Mouse (Mus musculus): ENCODE results near the gene Ptafr. TPM values are rescaled to one million over a fixed set of nuclear protein-coding genes. Genes with fewer than 3 reads are reported as not detected.

Ptafr gene
- polyA plus RNA-seq, 1 experiment from 2014 or later: 0.11 TPM

- DNase-seq (ENCODE audit: low spot score) (no peak), ATAC-seq (ENCODE audit: insufficient number of reproducible peaks, low FRiP score, low TSS enrichment, low read depth) (no peak)
- Histone ChIP-seq H3K9ac (ENCODE audit: low read length) (no peak overlapping the region), H3K36me3 (ENCODE audit: control insufficient read depth, insufficient read depth, low read length) (no peaks in the 10 kb centered on the region), H3K9me3 (ENCODE audit: control insufficient read depth, low read length) (no peaks in the 10 kb centered on the region), H3K27ac (replicated peaks; ENCODE audit: low read depth, low read length) (no peak overlapping the region), H3K4me1 (ENCODE audit: control insufficient read depth, insufficient read depth, low read length) (no peaks in the 10 kb centered on the region), H3K4me3 (ENCODE audit: low read depth, low read length) (no peak overlapping the region), H3K27me3 (ENCODE audit: control insufficient read depth, insufficient read depth, low read length) (no peaks in the 10 kb centered on the region), H3K4me2 (ENCODE audit: low read depth, severe bottlenecking) (no peak overlapping the region)
- 87% methylated on average over 5 of the region's 5 CpGs for WGBS
These were observed 5.2 kb downstream of the Ptafr start for GRCm38 (mm10) chr4:132569115-132569514.

GRCm38 (mm10) chr4:132571190-132571589 lies 7.3 kb downstream of the Ptafr start:
- ATAC-seq (ENCODE audit: insufficient number of reproducible peaks, low FRiP score, low TSS enrichment, low read depth): no peak
- DNase-seq (ENCODE audit: low spot score): no peak
- Histone ChIP-seq H3K4me3 (ENCODE audit: low read depth, low read length) (no peak overlapping the region), H3K9ac (ENCODE audit: low read length) (no peak overlapping the region), H3K4me1 (ENCODE audit: control insufficient read depth, insufficient read depth, low read length) (no peaks in the 10 kb centered on the region), H3K27ac (replicated peaks; ENCODE audit: low read depth, low read length) (no peak overlapping the region), H3K9me3 (ENCODE audit: control insufficient read depth, low read length) (no peaks in the 10 kb centered on the region), H3K36me3 (ENCODE audit: control insufficient read depth, insufficient read depth, low read length) (no peaks in the 10 kb centered on the region), H3K4me2 (ENCODE audit: low read depth, severe bottlenecking) (no peak overlapping the region), H3K27me3 (ENCODE audit: control insufficient read depth, insufficient read depth, low read length) (no peaks in the 10 kb centered on the region)
- 85% methylated on average over 9 of the region's 9 CpGs for WGBS

GRCm38 (mm10) chr4:132573327-132573726 lies 9.5 kb downstream of the Ptafr start:
- no peak for ATAC-seq (ENCODE audit: insufficient number of reproducible peaks, low FRiP score, low TSS enrichment, low read depth)
- Histone ChIP-seq H3K9me3 (ENCODE audit: control insufficient read depth, low read length) (no peaks in the 10 kb centered on the region), H3K4me3 (ENCODE audit: low read depth, low read length) (no peak overlapping the region), H3K9ac (ENCODE audit: low read length) (no peak overlapping the region), H3K36me3 (ENCODE audit: control insufficient read depth, insufficient read depth, low read length) (no peaks in the 10 kb centered on the region), H3K27me3 (ENCODE audit: control insufficient read depth, insufficient read depth, low read length) (no peaks in the 10 kb centered on the region), H3K27ac (replicated peaks; ENCODE audit: low read depth, low read length) (no peak overlapping the region), H3K4me1 (ENCODE audit: control insufficient read depth, insufficient read depth, low read length) (no peaks in the 10 kb centered on the region), H3K4me2 (ENCODE audit: low read depth, severe bottlenecking) (no peak overlapping the region)
- 61% methylated on average over 11 of the region's 11 CpGs for WGBS
- DNase-seq (ENCODE audit: low spot score): no peak

- Histone ChIP-seq H3K4me2 (ENCODE audit: low read depth, severe bottlenecking) (no peak overlapping the region), H3K4me3 (ENCODE audit: low read depth, low read length) (no peak overlapping the region), H3K27ac (replicated peaks; ENCODE audit: low read depth, low read length) (no peak overlapping the region), H3K9me3 (ENCODE audit: control insufficient read depth, low read length) (no peaks in the 10 kb centered on the region), H3K9ac (ENCODE audit: low read length) (no peak overlapping the region), H3K4me1 (ENCODE audit: control insufficient read depth, insufficient read depth, low read length) (no peaks in the 10 kb centered on the region), H3K27me3 (ENCODE audit: control insufficient read depth, insufficient read depth, low read length) (no peaks in the 10 kb centered on the region), H3K36me3 (ENCODE audit: control insufficient read depth, insufficient read depth, low read length) (no peaks in the 10 kb centered on the region)
- 91% methylated on average over 1 of the region's 1 CpGs for WGBS
- DNase-seq (ENCODE audit: low spot score) (no peak), ATAC-seq (ENCODE audit: insufficient number of reproducible peaks, low FRiP score, low TSS enrichment, low read depth) (no peak)
These were observed 11.0 kb downstream of the Ptafr start for GRCm38 (mm10) chr4:132574809-132575347.

- Histone ChIP-seq H3K36me3 (ENCODE audit: control insufficient read depth, insufficient read depth, low read length) (no peaks in the 10 kb centered on the region), H3K27me3 (ENCODE audit: control insufficient read depth, insufficient read depth, low read length) (no peaks in the 10 kb centered on the region), H3K9me3 (ENCODE audit: control insufficient read depth, low read length) (no peaks in the 10 kb centered on the region; the same call in 1 of the 2 replicates), H3K9ac (ENCODE audit: low read length) (no peak overlapping the region), H3K4me1 (ENCODE audit: control insufficient read depth, insufficient read depth, low read length) (no peaks in the 10 kb centered on the region), H3K4me2 (ENCODE audit: low read depth, severe bottlenecking) (no peak overlapping the region), H3K4me3 (ENCODE audit: low read depth, low read length) (no peak overlapping the region), H3K27ac (replicated peaks; ENCODE audit: low read depth, low read length) (no peak overlapping the region)
- WGBS: 66% methylated on average over 3 of the region's 3 CpGs
- DNase-seq (ENCODE audit: low spot score) (no peak), ATAC-seq (ENCODE audit: insufficient number of reproducible peaks, low FRiP score, low TSS enrichment, low read depth) (no peak)
These were observed 19.9 kb downstream of the Ptafr start for GRCm38 (mm10) chr4:132583781-132584180.

- Histone ChIP-seq H3K36me3 (ENCODE audit: control insufficient read depth, insufficient read depth, low read length) (no peaks in the 10 kb centered on the region), H3K27me3 (ENCODE audit: control insufficient read depth, insufficient read depth, low read length) (no peaks in the 10 kb centered on the region), H3K4me3 (ENCODE audit: low read depth, low read length) (no peak overlapping the region), H3K27ac (replicated peaks; ENCODE audit: low read depth, low read length) (no peak overlapping the region), H3K4me1 (ENCODE audit: control insufficient read depth, insufficient read depth, low read length) (no peaks in the 10 kb centered on the region), H3K4me2 (ENCODE audit: low read depth, severe bottlenecking) (no peak overlapping the region), H3K9ac (ENCODE audit: low read length) (no peak overlapping the region), H3K9me3 (ENCODE audit: control insufficient read depth, low read length) (no peaks in the 10 kb centered on the region; the same call in 1 of the 2 replicates)
- ATAC-seq (ENCODE audit: insufficient number of reproducible peaks, low FRiP score, low TSS enrichment, low read depth): no peak
- DNase-seq (ENCODE audit: low spot score): no peak
- WGBS: 90% methylated on average over 2 of the region's 2 CpGs
These were observed 21.1 kb downstream of the Ptafr start for GRCm38 (mm10) chr4:132584975-132585374.

- no peak overlapping the region for H3K27ac ChIP-seq (replicated peaks; ENCODE audit: low read depth, low read length)
- ATAC-seq (ENCODE audit: insufficient number of reproducible peaks, low FRiP score, low TSS enrichment, low read depth): no peak
- WGBS: 95% methylated on average over 4 of the region's 4 CpGs
- DNase-seq (ENCODE audit: low spot score): no peak
- H3K4me2 ChIP-seq (ENCODE audit: low read depth, severe bottlenecking): no peak overlapping the region
- H3K4me3 ChIP-seq (ENCODE audit: low read depth, low read length): no peak overlapping the region
- H3K4me1 ChIP-seq (ENCODE audit: control insufficient read depth, insufficient read depth, low read length): no peaks in the 10 kb centered on the region
- no peak overlapping the region for H3K9ac ChIP-seq (ENCODE audit: low read length)
- no peaks in the 10 kb centered on the region for H3K27me3 ChIP-seq (ENCODE audit: control insufficient read depth, insufficient read depth, low read length)
- no peaks in the 10 kb centered on the region for H3K36me3 ChIP-seq (ENCODE audit: control insufficient read depth, insufficient read depth, low read length)
- no peaks in the 10 kb centered on the region for H3K9me3 ChIP-seq (ENCODE audit: control insufficient read depth, low read length)
These were observed 22.4 kb downstream of the Ptafr start for GRCm38 (mm10) chr4:132586282-132586681.

GRCm38 (mm10) chr4:132588512-132588911 lies 24.6 kb downstream of the Ptafr start:
- Histone ChIP-seq H3K9ac (ENCODE audit: low read length) (no peak overlapping the region), H3K36me3 (ENCODE audit: control insufficient read depth, insufficient read depth, low read length) (no peaks in the 10 kb centered on the region), H3K27me3 (ENCODE audit: control insufficient read depth, insufficient read depth, low read length) (no peaks in the 10 kb centered on the region), H3K9me3 (ENCODE audit: control insufficient read depth, low read length) (no peaks in the 10 kb centered on the region), H3K4me1 (ENCODE audit: control insufficient read depth, insufficient read depth, low read length) (no peaks in the 10 kb centered on the region), H3K27ac (replicated peaks; ENCODE audit: low read depth, low read length) (no peak overlapping the region), H3K4me3 (ENCODE audit: low read depth, low read length) (no peak overlapping the region), H3K4me2 (ENCODE audit: low read depth, severe bottlenecking) (no peak overlapping the region)
- 79% methylated on average over 3 of the region's 3 CpGs for WGBS
- no peak for ATAC-seq (ENCODE audit: insufficient number of reproducible peaks, low FRiP score, low TSS enrichment, low read depth)
- DNase-seq (ENCODE audit: low spot score): no peak

- 87% methylated on average over 10 of the region's 10 CpGs for WGBS
- no peak overlapping the region for H3K9ac ChIP-seq (ENCODE audit: low read length)
- H3K4me2 ChIP-seq (ENCODE audit: low read depth, severe bottlenecking): no peak overlapping the region
- DNase-seq (ENCODE audit: low spot score) (no peak), ATAC-seq (ENCODE audit: insufficient number of reproducible peaks, low FRiP score, low TSS enrichment, low read depth) (no peak)
- H3K27ac ChIP-seq (replicated peaks; ENCODE audit: low read depth, low read length): no peak overlapping the region
- H3K4me1 ChIP-seq (ENCODE audit: control insufficient read depth, insufficient read depth, low read length): no peaks in the 10 kb centered on the region
- no peaks in the 10 kb centered on the region for H3K9me3 ChIP-seq (ENCODE audit: control insufficient read depth, low read length)
- H3K36me3 ChIP-seq (ENCODE audit: control insufficient read depth, insufficient read depth, low read length): no peaks in the 10 kb centered on the region
- H3K4me3 ChIP-seq (ENCODE audit: low read depth, low read length): no peak overlapping the region
- no peaks in the 10 kb centered on the region for H3K27me3 ChIP-seq (ENCODE audit: control insufficient read depth, insufficient read depth, low read length)
These were observed 26.8 kb downstream of the Ptafr start for GRCm38 (mm10) chr4:132590642-132591041.

Data from limb, embryonic 11.5 days (tissue).